Mouse (Mus musculus): Measurements from ENCODE around the gene Scyl2. TPM values are rescaled to one million over a fixed set of nuclear protein-coding genes. Genes with fewer than 3 reads are reported as not detected.
"Not testable (repeated sequence)": the region's sequence is repeated elsewhere in the genome, so short reads cannot be mapped to it uniquely, and the experiment has no call there.

Gene Scyl2
- polyA plus RNA-seq, 1 experiment from 2014 or later: 6.7 TPM

DNA sequence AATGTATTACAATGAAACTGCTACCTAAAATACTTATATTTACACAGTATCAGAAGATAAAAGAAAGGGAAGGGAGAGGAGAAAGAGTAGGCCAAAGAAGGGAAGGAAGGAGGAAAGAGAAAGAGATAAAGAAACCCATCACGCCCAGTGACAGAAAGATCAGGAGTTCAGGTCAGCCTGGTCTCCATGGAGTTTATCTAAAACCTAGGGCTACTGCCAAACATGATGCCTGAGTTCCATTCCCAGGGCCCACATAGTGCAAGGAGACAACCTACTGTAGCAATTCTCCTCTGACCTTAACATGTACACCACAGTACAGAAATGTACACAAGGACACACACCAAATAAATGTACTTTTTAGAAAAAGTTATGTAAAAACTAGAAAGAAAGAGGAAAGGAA, 3.9 kb downstream of the Scyl2 start:
- H3K27me3 ChIP-seq (ENCODE audit: insufficient read depth, low read length): no peaks in the 10 kb centered on the region
- no peak for TF ChIP-seq CTCF (IDR thresholded peaks at IDR 0.05; ENCODE audit: low read depth)
- no peaks in the 10 kb centered on the region for H3K9me3 ChIP-seq (replicated peaks; ENCODE audit: low read length)
- ATAC-seq (replicated peaks; ENCODE audit: low FRiP score, low read depth) (no peak), DNase-seq (ENCODE audit: low spot score) (no peak)
- peaks cover 4% of the 10 kb centered on the region; the same call in 1 of the 2 replicates for H3K4me1 ChIP-seq (replicated peaks; ENCODE audit: insufficient read depth, low read length)
- WGBS: 89% methylated on average over 1 of the region's 1 CpGs
- H3K9ac ChIP-seq (ENCODE audit: low read depth, low read length): no peak overlapping the region
- H3K4me2 ChIP-seq (ENCODE audit: low read length): no peak overlapping the region
- no peak overlapping the region for H3K4me3 ChIP-seq (replicated peaks; ENCODE audit: low read depth, low read length)
- H3K36me3 ChIP-seq (ENCODE audit: insufficient read depth, low read length): no peaks in the 10 kb centered on the region
- H3K27ac ChIP-seq: no peak overlapping the region

DNA sequence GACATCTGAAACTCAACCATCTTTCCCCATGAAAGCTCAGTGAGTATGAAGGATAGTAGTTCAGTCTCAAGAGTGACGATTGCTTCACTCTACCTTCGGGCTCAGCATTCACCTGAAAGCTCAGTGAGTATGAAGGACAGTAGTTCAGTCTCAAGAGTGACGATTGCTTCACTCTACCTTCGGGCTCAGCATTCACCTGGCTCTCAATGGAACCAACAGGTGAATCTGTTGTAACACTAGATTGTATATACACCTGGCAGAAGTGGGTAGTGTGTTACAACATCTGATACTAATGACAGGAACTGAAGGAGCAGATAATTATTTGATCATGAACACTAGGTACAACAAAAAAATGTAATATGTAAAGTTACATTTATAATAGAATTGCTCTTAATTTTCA, 4.4 kb downstream of the Scyl2 start:
- WGBS: 93% methylated on average over 4 of the region's 4 CpGs
- Histone ChIP-seq H3K36me3 (ENCODE audit: insufficient read depth, low read length) (no peaks in the 10 kb centered on the region), H3K9me3 (replicated peaks; ENCODE audit: low read length) (no peaks in the 10 kb centered on the region), H3K9ac (ENCODE audit: low read depth, low read length) (no peak overlapping the region), H3K4me3 (replicated peaks; ENCODE audit: low read depth, low read length) (no peak overlapping the region), H3K4me2 (ENCODE audit: low read length) (no peak overlapping the region), H3K27me3 (ENCODE audit: insufficient read depth, low read length) (no peaks in the 10 kb centered on the region), H3K27ac (no peak overlapping the region), H3K4me1 (replicated peaks; ENCODE audit: insufficient read depth, low read length) (peaks cover 4% of the 10 kb centered on the region; the same call in 1 of the 2 replicates)
- TF ChIP-seq CTCF (IDR thresholded peaks at IDR 0.05; ENCODE audit: low read depth): no peak
- ATAC-seq (replicated peaks; ENCODE audit: low FRiP score, low read depth): no peak
- no peak for DNase-seq (ENCODE audit: low spot score)

DNA sequence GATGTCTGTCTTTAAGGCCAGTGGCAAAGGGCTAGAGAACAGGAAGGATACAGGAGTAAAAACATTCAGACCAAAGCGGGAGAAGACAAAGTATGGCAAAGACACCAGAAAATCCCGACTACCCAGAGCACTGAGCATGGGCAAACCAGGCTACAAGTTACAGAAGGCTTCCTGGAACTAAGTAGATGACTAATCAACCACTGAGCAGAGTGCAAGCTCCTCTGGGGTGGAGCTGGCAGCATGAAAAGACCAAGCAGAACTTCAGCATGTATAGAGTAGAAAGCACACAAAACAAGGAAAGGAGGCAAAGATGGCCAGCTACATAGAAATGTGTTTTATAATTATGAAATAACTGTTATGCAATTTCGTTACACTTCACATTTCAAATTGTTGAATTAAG, 5.6 kb downstream of the Scyl2 start:
- no peak overlapping the region for H3K4me3 ChIP-seq (replicated peaks; ENCODE audit: low read depth, low read length)
- no peaks in the 10 kb centered on the region for H3K9me3 ChIP-seq (replicated peaks; ENCODE audit: low read length)
- no peak for DNase-seq (ENCODE audit: low spot score)
- H3K36me3 ChIP-seq (ENCODE audit: insufficient read depth, low read length): no peaks in the 10 kb centered on the region
- H3K27ac ChIP-seq: no peak overlapping the region
- H3K9ac ChIP-seq (ENCODE audit: low read depth, low read length): no peak overlapping the region
- WGBS: 81% methylated on average over 3 of the region's 3 CpGs
- TF ChIP-seq CTCF (IDR thresholded peaks at IDR 0.05; ENCODE audit: low read depth): no peak
- H3K4me2 ChIP-seq (ENCODE audit: low read length): no peak overlapping the region
- peaks cover 4% of the 10 kb centered on the region; the same call in 1 of the 2 replicates for H3K4me1 ChIP-seq (replicated peaks; ENCODE audit: insufficient read depth, low read length)
- no peaks in the 10 kb centered on the region for H3K27me3 ChIP-seq (ENCODE audit: insufficient read depth, low read length)
- ATAC-seq (replicated peaks; ENCODE audit: low FRiP score, low read depth): no peak

DNA sequence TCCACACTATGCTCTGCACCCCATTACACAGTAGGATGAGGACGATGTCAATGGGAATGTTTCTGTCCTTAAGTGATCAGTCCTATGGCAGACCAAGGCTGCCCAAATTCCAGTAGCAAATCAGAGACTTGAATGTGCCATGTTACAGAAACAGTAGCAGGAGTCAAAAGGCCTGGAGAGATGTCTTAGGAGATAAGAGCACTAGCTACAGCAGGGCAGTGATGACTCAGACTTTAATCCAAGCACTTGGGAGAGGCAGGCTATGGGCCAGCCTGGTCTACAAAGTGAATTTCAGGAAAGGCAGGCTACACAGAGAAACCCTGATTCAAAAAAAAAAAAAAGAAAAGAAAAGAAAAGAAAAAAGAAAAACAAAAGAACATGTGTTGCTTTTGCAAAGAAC, 6.6 kb downstream of the Scyl2 start:
- 85% methylated on average over 1 of the region's 1 CpGs for WGBS
- no peak for ATAC-seq (replicated peaks; ENCODE audit: low FRiP score, low read depth)

DNA sequence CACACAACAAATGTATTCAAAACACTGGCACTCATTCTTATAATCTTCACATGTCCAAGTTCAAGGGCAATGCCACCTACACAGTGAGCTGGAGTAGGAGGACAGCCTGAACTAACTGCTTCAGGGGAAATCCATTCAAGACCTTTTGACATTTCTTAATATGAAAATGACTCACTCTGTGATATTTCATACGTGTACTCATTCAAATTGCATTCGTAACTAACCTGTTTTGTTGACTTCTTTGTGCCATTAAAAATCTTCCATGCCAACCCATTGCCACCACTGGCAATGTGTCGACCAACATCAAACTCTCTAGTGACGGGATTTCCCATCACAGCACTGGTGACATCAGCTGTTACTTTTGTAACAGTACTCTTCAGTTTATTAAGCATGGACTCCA, 8.0 kb downstream of the Scyl2 start:
- no peak for TF ChIP-seq CTCF (IDR thresholded peaks at IDR 0.05; ENCODE audit: low read depth)
- Histone ChIP-seq H3K9me3 (replicated peaks; ENCODE audit: low read length) (no peaks in the 10 kb centered on the region), H3K4me1 (replicated peaks; ENCODE audit: insufficient read depth, low read length) (no peaks in the 10 kb centered on the region), H3K4me2 (ENCODE audit: low read length) (no peak overlapping the region), H3K36me3 (ENCODE audit: insufficient read depth, low read length) (no peaks in the 10 kb centered on the region), H3K27ac (no peak overlapping the region), H3K9ac (ENCODE audit: low read depth, low read length) (no peak overlapping the region), H3K4me3 (replicated peaks; ENCODE audit: low read depth, low read length) (no peak overlapping the region), H3K27me3 (ENCODE audit: insufficient read depth, low read length) (no peaks in the 10 kb centered on the region)
- no peak for DNase-seq (ENCODE audit: low spot score)
- 94% methylated on average over 4 of the region's 4 CpGs for WGBS
- ATAC-seq (replicated peaks; ENCODE audit: low FRiP score, low read depth): no peak

More for the DNA sequence above, 6.6 kb downstream of the Scyl2 start:
- Histone ChIP-seq H3K4me2 (ENCODE audit: low read length) (no peak overlapping the region), H3K9me3 (replicated peaks; ENCODE audit: low read length) (no peaks in the 10 kb centered on the region), H3K36me3 (ENCODE audit: insufficient read depth, low read length) (no peaks in the 10 kb centered on the region), H3K4me1 (replicated peaks; ENCODE audit: insufficient read depth, low read length) (no peaks in the 10 kb centered on the region), H3K4me3 (replicated peaks; ENCODE audit: low read depth, low read length) (no peak overlapping the region), H3K27ac (no peak overlapping the region), H3K9ac (ENCODE audit: low read depth, low read length) (no peak overlapping the region), H3K27me3 (ENCODE audit: insufficient read depth, low read length) (no peaks in the 10 kb centered on the region)
- DNase-seq (ENCODE audit: low spot score): no peak
- no peak for TF ChIP-seq CTCF (IDR thresholded peaks at IDR 0.05; ENCODE audit: low read depth)

DNA sequence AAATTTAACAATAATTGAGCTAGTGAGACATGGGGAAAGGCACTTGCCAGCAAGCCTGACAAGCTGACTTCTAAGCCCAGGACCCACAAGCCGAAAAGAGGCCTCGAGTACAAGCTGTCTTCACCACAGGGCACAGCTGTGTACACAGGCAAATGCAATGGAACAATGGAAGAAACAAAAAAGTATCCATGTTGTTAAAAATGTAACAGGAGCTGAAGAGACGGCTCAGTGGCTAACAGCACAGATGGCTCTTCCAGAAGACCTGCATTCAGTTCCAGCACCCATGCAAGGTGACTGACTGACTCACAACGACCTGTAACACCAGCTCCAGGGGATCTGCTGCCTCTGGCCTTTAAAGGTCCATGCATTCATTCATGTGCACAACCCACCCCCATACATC, 9.5 kb downstream of the Scyl2 start:
- no peaks in the 10 kb centered on the region for H3K4me1 ChIP-seq (replicated peaks; ENCODE audit: insufficient read depth, low read length)
- H3K27ac ChIP-seq: no peak overlapping the region
- ATAC-seq (replicated peaks; ENCODE audit: low FRiP score, low read depth): no peak
- H3K4me3 ChIP-seq (replicated peaks; ENCODE audit: low read depth, low read length): no peak overlapping the region
- no peak overlapping the region for H3K9ac ChIP-seq (ENCODE audit: low read depth, low read length)
- 60% methylated on average over 4 of the region's 4 CpGs for WGBS
- DNase-seq (ENCODE audit: low spot score): no peak
- no peaks in the 10 kb centered on the region for H3K27me3 ChIP-seq (ENCODE audit: insufficient read depth, low read length)
- no peaks in the 10 kb centered on the region for H3K9me3 ChIP-seq (replicated peaks; ENCODE audit: low read length)
- H3K36me3 ChIP-seq (ENCODE audit: insufficient read depth, low read length): no peaks in the 10 kb centered on the region
- H3K4me2 ChIP-seq (ENCODE audit: low read length): no peak overlapping the region
- no peak for TF ChIP-seq CTCF (IDR thresholded peaks at IDR 0.05; ENCODE audit: low read depth)

DNA sequence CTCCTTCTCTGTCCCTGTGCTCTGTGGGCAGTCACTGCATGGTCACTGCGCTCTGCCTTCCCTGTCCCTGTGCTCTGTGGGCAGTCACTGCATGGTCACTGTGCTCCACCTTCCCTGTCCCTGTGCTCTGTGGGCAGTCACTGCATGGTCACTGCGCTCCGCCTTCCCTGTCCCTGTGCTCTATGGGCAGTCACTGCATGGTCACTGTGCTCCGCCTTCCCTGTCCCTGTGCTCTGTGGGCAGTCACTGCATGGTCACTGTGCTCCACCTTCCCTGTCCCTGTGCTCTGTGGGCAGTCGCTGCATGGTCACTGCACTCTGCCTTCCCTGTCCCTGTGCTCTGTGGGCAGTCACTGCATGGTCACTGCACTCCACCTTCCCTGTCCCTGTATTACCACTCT, 15.7 kb downstream of the Scyl2 start:
- H3K9ac ChIP-seq (ENCODE audit: low read depth, low read length); H3K9me3 ChIP-seq (replicated peaks; ENCODE audit: low read length); H3K4me3 ChIP-seq (replicated peaks; ENCODE audit: low read depth, low read length); H3K4me2 ChIP-seq (ENCODE audit: low read length); H3K4me1 ChIP-seq (replicated peaks; ENCODE audit: insufficient read depth, low read length); H3K27ac ChIP-seq; H3K27me3 ChIP-seq (ENCODE audit: insufficient read depth, low read length); ATAC-seq (replicated peaks; ENCODE audit: low FRiP score, low read depth); DNase-seq (ENCODE audit: low spot score); H3K36me3 ChIP-seq (ENCODE audit: insufficient read depth, low read length): not testable (repeated sequence)
- 96% methylated on average over 5 of the region's 5 CpGs for WGBS

All from kidney, postnatal 0 days (tissue).